Mouse (Mus musculus): ENCODE measurements around the gene Map4k2.
A peak's percentile ranks its signal among the peaks of the same experiment; 100 is the strongest.

GRCm38 (mm10) chr19:6392743-6393393 lies 51.9 kb downstream of the Map4k2 start:
- no peak for TF ChIP-seq POLR2A (IDR thresholded peaks at IDR 0.05; ENCODE audit: borderline replicate concordance, extremely low read depth, insufficient read depth, insufficient read length, poor library complexity, severe bottlenecking)
- TF ChIP-seq CTCF (IDR thresholded peaks at IDR 0.05; ENCODE audit: borderline replicate concordance, extremely low read depth, insufficient read depth, insufficient read length) = peak; percentile 38; the same call in 1 of the 2 replicates
